Mouse (Mus musculus): ENCODE measurements around the gene Calm4. TPM values are rescaled to one million over a fixed set of nuclear protein-coding genes. Genes with fewer than 3 reads are reported as not detected.
A peak's percentile ranks its signal among the peaks of the same experiment; 100 is the strongest.

Calm4 gene
- polyA plus RNA-seq, 1 experiment from 2014 or later, result not detected

DNA sequence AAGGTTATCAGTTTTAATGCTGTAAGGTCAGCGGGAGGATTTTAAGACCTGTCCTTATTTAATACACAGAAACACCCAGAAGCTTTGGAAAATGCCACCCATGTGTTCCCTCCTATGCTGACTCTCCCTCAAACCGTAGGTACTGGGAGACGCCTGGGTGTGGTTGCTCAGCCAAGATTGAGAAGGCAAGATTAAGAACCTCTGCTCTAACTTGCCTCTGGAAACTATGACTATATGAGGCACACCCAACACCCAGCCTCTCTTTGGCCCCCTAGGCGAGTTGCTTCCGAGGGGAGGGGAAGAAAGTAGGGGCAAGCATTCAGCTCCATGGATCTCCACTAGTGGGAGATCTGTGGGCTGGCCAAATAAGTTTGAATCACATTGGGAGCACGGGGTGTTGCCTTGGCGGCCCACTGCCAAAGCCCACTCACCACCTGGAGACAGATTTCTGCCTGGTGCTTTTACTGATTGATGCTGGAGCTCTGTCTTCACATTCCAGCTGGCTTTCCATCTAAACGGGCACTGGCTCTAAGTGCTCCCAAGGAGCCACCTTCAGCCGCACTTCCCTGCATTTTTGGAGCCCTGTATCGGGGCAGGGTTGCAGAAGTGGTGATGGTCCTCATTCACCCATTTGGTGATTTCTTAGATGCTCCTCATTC, 25.5 kb downstream of the Calm4 start:
- no peaks in the 10 kb centered on the region for H3K36me3 ChIP-seq
- H3K4me3 ChIP-seq (replicated peaks), result no peak overlapping the region
- H3K27me3 ChIP-seq, result no peaks in the 10 kb centered on the region
- no peak overlapping the region for H3K9ac ChIP-seq (replicated peaks)
- H3K27ac ChIP-seq, result no peak overlapping the region
- WGBS, result 87% methylated on average over 10 of the region's 10 CpGs
- no peaks in the 10 kb centered on the region for H3K9me3 ChIP-seq
- ATAC-seq, result no peak
- no peak overlapping the region for H3K4me2 ChIP-seq (replicated peaks)
- no peaks in the 10 kb centered on the region for H3K4me1 ChIP-seq (replicated peaks)

DNA sequence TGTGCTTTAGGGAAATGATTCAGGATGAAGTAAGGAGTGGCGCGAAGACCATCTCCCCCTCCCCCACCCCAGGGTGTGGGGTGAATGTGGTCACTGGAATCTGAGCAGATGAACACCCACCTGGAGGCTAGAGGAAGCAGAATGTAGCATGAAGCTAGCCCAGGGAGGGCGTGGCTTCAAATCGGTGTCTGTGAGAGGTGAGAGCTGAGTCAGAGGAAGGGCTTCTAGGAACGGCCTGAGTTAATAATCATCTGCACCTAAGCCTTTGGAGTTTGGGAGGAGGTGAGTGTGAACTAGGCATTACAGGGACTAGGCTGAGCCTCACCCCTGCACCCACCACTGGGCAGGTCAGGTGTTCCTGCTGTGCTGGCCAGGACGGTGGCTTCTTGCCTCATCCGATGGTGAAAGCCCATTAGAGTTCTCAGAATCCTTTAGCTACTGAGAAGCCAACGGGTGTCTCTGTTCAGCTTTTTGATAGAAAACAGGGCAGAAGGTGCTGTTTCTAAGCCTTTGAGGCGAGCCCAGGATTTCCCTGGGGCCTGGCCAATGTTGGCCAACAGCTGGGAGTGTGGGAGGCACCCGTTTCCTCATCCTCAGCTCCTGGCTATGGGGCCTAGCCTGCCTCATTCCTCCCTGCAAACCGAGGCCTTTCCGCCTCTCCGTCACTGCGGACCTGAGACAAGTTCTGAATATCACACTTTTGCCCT, 28.2 kb downstream of the Calm4 start:
- no peak overlapping the region for H3K4me2 ChIP-seq (replicated peaks)
- H3K9me3 ChIP-seq, result no peaks in the 10 kb centered on the region
- no peak overlapping the region for H3K27ac ChIP-seq
- no peaks in the 10 kb centered on the region for H3K36me3 ChIP-seq
- ATAC-seq, result no peak
- no peak overlapping the region for H3K4me3 ChIP-seq (replicated peaks)
- no peaks in the 10 kb centered on the region for H3K27me3 ChIP-seq
- H3K4me1 ChIP-seq (replicated peaks), result no peaks in the 10 kb centered on the region
- no peak overlapping the region for H3K9ac ChIP-seq (replicated peaks)
- WGBS, result 84% methylated on average over 14 of the region's 14 CpGs

DNA sequence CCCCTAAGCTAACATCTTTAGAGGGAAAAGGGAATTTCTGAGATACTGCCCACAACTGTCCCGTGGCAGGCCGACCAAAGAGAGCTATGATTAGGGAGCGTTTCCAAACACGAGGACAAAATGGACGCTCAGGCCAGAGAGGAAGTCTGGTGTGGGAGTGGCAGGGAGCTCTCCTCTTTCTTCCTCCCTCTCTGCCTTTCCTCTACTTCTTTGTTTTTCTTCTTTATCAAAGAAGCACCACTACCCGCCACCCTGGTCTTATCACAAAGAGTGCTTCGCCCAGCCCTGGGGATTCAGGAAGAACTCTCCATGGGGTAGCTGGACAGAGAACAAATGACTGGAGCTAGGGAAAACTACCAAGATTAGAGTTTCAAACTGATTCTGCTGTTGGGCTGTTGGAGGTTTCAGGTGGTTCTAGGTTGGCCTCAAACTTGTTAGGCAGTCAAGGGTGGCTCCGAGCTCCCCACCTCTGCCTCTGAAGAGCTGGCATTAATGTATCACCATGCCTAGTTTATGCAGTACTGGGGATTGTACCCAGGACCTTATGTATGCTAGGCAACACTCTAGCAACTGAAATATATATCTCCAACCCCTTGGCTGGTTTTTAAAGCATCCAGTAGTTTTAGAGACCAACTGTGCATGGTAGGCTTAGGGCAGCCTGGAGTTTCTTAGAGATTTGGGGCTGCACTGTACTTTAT, 28.9 kb downstream of the Calm4 start:
- Histone ChIP-seq H3K9me3 (no peaks in the 10 kb centered on the region), H3K9ac (replicated peaks) (no peak overlapping the region), H3K4me2 (replicated peaks) (no peak overlapping the region), H3K4me3 (replicated peaks) (no peak overlapping the region), H3K4me1 (replicated peaks) (no peaks in the 10 kb centered on the region), H3K27me3 (no peaks in the 10 kb centered on the region), H3K27ac (no peak overlapping the region), H3K36me3 (no peaks in the 10 kb centered on the region)
- no peak for ATAC-seq
- 82% methylated on average over 8 of the region's 8 CpGs for WGBS

DNA sequence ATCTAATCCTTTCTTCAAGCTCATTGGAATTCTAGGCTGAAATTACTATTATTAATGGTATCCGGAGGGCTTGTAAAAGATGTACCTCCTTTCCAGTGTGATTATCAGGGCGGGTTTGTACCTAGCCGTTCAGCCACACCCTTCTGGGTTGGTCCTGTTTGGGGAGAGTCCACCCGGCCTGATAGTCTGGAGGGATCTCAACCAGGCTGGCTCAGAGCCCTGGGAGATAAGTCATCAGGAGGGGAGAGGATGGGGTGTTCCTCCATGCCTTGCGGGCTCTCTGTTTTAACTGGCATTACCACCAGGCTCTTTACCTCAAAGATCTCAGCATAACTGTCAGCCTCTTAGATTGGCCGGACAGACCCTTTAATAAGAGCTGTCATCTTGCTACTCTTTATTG, 29.6 kb downstream of the Calm4 start:
- no peak overlapping the region for H3K4me3 ChIP-seq (replicated peaks)
- H3K4me1 ChIP-seq (replicated peaks), result no peaks in the 10 kb centered on the region
- no peaks in the 10 kb centered on the region for H3K27me3 ChIP-seq
- H3K9ac ChIP-seq (replicated peaks), result no peak overlapping the region
- ATAC-seq, result no peak
- H3K9me3 ChIP-seq, result no peaks in the 10 kb centered on the region
- 88% methylated on average over 6 of the region's 6 CpGs for WGBS
- H3K27ac ChIP-seq, result no peak overlapping the region
- no peaks in the 10 kb centered on the region for H3K36me3 ChIP-seq
- no peak overlapping the region for H3K4me2 ChIP-seq (replicated peaks)

DNA sequence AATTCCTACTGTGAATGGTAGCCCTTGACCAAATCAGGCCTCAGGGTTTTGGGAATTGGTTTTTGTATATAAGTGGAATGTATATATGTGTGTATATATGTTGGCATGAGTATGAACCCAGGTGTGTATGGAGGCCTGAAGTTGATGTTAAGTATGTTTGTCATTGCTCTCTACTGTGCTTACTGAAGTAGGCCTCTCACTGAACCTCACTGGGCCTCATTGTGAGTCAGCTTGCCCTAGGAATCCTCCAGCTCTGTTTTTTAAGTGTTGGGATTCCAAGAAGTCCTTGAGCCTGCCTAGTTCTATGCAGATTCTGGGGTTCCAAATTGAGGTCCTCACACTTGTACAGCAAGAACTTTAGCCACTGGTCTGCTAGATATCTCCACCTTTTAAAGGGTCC, 32.3 kb downstream of the Calm4 start:
- Histone ChIP-seq H3K27ac (no peak overlapping the region), H3K36me3 (no peaks in the 10 kb centered on the region), H3K4me3 (replicated peaks) (no peak overlapping the region), H3K9ac (replicated peaks) (no peak overlapping the region), H3K27me3 (no peaks in the 10 kb centered on the region), H3K4me2 (replicated peaks) (no peak overlapping the region), H3K4me1 (replicated peaks) (no peaks in the 10 kb centered on the region), H3K9me3 (no peaks in the 10 kb centered on the region)
- ATAC-seq, result no peak

DNA sequence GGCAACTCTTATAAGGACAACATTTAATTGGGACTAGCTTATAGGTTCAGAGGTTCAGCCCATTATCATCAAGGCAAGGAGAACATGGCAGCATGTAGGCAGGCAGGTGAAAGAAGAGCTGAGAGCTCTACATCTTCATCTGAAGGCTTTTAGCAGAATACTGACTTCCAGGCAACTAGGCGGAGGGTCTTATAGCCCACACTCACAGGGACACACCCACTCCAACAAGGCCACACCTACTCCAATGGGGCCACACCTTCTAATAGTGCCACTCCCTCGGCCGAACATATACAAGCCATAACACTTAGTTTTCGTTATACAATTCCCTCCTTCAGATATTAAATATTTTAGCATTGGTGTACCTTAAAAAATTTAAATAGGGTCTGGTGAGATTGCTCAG, 35.3 kb downstream of the Calm4 start:
- 95% methylated on average over 4 of the region's 4 CpGs for WGBS
- H3K4me3 ChIP-seq (replicated peaks), result no peak overlapping the region
- no peaks in the 10 kb centered on the region for H3K4me1 ChIP-seq (replicated peaks)
- H3K27ac ChIP-seq, result no peak overlapping the region
- H3K27me3 ChIP-seq, result no peaks in the 10 kb centered on the region
- H3K4me2 ChIP-seq (replicated peaks), result no peak overlapping the region
- H3K9ac ChIP-seq (replicated peaks), result no peak overlapping the region
- ATAC-seq, result no peak
- no peaks in the 10 kb centered on the region for H3K9me3 ChIP-seq
- no peaks in the 10 kb centered on the region for H3K36me3 ChIP-seq

DNA sequence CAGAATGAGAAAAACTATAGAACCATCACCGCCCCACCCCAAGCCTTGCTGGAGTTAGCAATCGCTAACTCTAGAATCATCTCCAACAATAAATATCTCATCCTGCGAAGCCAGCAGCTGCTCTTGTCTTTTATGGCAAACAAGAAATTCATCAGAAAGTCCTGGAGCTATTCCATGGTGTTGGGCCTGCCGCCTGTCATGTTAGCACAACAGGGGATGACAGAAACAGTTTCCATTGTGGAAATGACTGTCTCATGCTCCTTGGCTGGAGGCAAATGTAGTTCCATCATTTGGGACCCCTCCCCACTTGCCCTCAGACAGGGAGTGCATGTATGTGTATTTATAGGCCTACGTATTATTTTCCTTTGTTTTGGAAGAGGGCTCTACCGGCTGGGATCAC, 38.9 kb downstream of the Calm4 start:
- no peak for ATAC-seq
- no peak overlapping the region for H3K4me2 ChIP-seq (replicated peaks)
- no peaks in the 10 kb centered on the region for H3K4me1 ChIP-seq (replicated peaks)
- no peaks in the 10 kb centered on the region for H3K9me3 ChIP-seq
- peaks cover 3% of the 10 kb centered on the region for H3K36me3 ChIP-seq
- H3K4me3 ChIP-seq (replicated peaks), result no peak overlapping the region
- H3K27ac ChIP-seq, result no peak overlapping the region
- no peaks in the 10 kb centered on the region for H3K27me3 ChIP-seq
- no peak overlapping the region for H3K9ac ChIP-seq (replicated peaks)
- WGBS, result 83% methylated on average over 6 of the region's 6 CpGs

DNA sequence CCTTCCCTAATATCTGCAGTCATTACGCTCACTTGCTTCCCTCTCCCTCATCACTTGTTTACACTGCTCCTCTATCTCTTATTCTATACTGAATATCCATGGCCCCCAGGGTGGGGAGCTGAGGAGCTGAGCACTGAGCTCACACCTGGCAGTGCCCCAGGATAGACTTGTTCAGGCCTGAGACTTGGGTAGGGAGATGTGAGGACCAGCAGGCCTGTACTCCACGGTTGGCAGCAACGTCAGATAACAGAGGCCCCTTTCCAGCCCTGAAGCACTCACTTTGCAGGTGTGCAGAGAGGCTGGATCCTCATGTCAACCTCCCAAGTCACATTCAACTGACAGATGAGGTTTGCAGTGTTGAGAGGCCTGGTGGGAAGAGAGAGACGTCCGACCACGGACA, 39.6 kb downstream of the Calm4 start:
- ATAC-seq, result peak; percentile 24; the same call in 1 of the 2 replicates
- no peak overlapping the region for H3K27ac ChIP-seq
- no peak overlapping the region for H3K4me2 ChIP-seq (replicated peaks)
- H3K4me1 ChIP-seq (replicated peaks), result no peaks in the 10 kb centered on the region
- H3K27me3 ChIP-seq, result no peaks in the 10 kb centered on the region
- WGBS, result 71% methylated on average over 6 of the region's 6 CpGs
- H3K9me3 ChIP-seq, result no peaks in the 10 kb centered on the region
- no peak overlapping the region for H3K4me3 ChIP-seq (replicated peaks)
- H3K36me3 ChIP-seq, result peaks cover 10% of the 10 kb centered on the region
- no peak overlapping the region for H3K9ac ChIP-seq (replicated peaks)

DNA sequence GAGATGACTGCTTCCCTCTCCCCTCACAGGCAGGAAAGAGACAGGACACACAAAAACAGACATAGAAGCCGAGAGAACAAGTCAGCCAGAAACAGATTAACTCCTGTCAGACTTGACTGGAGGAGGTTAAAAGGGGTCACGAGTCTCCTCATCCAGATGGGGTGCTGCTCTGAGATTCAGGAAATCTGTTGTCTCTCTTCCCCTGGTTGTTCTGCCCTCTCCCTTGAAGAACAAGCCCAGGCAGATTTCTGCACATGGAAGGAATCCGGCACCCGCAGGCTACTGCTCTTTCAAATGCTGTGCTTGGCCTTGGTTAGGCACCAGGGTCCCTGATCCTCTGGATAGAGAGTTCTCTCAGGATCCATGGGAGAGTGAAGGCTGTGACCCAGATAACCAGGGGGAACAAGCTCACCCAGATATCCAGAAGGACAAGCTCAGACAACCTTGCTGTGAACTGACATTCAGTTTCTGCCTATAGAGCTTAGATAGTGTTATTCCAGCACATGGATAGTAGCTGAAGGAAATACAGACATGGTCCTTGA, 40.2 kb downstream of the Calm4 start:
- H3K27me3 ChIP-seq, result no peaks in the 10 kb centered on the region
- peaks cover 10% of the 10 kb centered on the region for H3K36me3 ChIP-seq
- no peak overlapping the region for H3K27ac ChIP-seq
- H3K4me2 ChIP-seq (replicated peaks), result no peak overlapping the region
- no peaks in the 10 kb centered on the region for H3K9me3 ChIP-seq
- no peak overlapping the region for H3K4me3 ChIP-seq (replicated peaks)
- no peak overlapping the region for H3K9ac ChIP-seq (replicated peaks)
- H3K4me1 ChIP-seq (replicated peaks), result no peaks in the 10 kb centered on the region
- 37% methylated on average over 4 of the region's 4 CpGs for WGBS
- no peak for ATAC-seq

DNA sequence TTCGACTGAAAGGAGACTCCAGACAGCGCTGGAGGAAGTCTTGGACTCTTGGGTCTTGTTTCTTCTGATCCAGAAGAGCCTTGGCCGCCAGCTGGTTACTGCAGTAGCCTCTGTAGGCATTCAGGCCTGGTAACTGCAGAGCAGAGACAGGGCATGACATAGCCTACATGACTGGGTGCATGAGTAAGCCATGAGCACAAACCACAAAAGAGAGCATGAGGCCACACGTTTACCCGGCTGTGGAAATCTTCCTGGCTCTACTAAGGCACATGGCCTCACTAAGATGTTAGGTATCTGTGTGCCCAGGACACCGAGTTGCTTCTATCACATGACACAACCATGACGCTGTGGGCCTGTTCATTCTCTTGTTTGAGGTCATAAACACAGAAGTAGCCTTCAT, 49.1 kb downstream of the Calm4 start:
- no peaks in the 10 kb centered on the region for H3K27me3 ChIP-seq
- peaks cover 48% of the 10 kb centered on the region for H3K36me3 ChIP-seq
- no peaks in the 10 kb centered on the region for H3K4me1 ChIP-seq (replicated peaks)
- no peak overlapping the region for H3K27ac ChIP-seq
- ATAC-seq, result no peak
- H3K4me2 ChIP-seq (replicated peaks), result no peak overlapping the region
- no peaks in the 10 kb centered on the region for H3K9me3 ChIP-seq
- 95% methylated on average over 7 of the region's 7 CpGs for WGBS
- H3K9ac ChIP-seq (replicated peaks), result no peak overlapping the region
- no peak overlapping the region for H3K4me3 ChIP-seq (replicated peaks)
